Mouse (Mus musculus) heart, postnatal 4 days (tissue): Measurements from ENCODE around the gene Vmn1r46. TPM values are rescaled to one million over a fixed set of nuclear protein-coding genes. Genes with fewer than 3 reads are reported as not detected.
"Not testable (repeated sequence)": the region's sequence is repeated elsewhere in the genome, so short reads cannot be mapped to it uniquely, and the experiment has no call there.

ENCODE experiments used
- DNase-seq: peaks from one replicate; pipeline ENCODE4 v3.0.0; 2021
- total RNA-seq, 2 experiments: library from RNA; stranded (reverse); gene quantifications; 2 replicates each; pipeline ENCODE4 v1.2.3; 2021

Vmn1r46 gene
- total RNA-seq, result not detected

GRCm38 (mm10) chr6:89969013-89969412, at the start of gene Vmn1r46:
TSS of gene Vmn1r46 (plus strand) at chr6:89969313.
- no peak for DNase-seq

- DNase-seq, result not testable (repeated sequence)
Measured at GRCm38 (mm10) chr6:89940498-89940897, 28.6 kb upstream of the Vmn1r46 start, which contains the start of gene Vmn1r45. TSS of gene Vmn1r45 (minus strand) at chr6:89940598.

- DNase-seq, result no peak
Measured at GRCm38 (mm10) chr6:89940926-89941325, 28.2 kb upstream of the Vmn1r46 start.

- DNase-seq, result no peak
Measured at GRCm38 (mm10) chr6:89953556-89953955, 15.6 kb upstream of the Vmn1r46 start.

- no peak for DNase-seq
Measured at GRCm38 (mm10) chr6:89966341-89966740, 2.8 kb upstream of the Vmn1r46 start.

GRCm38 (mm10) chr6:89985989-89986388, 16.9 kb downstream of the Vmn1r46 start:
- DNase-seq, result no peak

- DNase-seq, result not testable (repeated sequence)
Measured at GRCm38 (mm10) chr6:90015847-90016246, 46.7 kb downstream of the Vmn1r46 start, which contains the start of gene Vmn1r47. TSS of gene Vmn1r47 (plus strand) at chr6:90016147.

Other genes with a start within 250 kb of the Vmn1r46 start
- not detected for gene Vmn1r41, start 228.5 kb upstream of the Vmn1r46 start, total RNA-seq
- gene Vmn1r42, start 92.9 kb upstream of the Vmn1r46 start, total RNA-seq, result not detected
- not detected for gene Vmn1r43, start 92.9 kb upstream of the Vmn1r46 start, total RNA-seq
- not detected for gene Vmn1r44, start 85.7 kb upstream of the Vmn1r46 start, total RNA-seq
- gene Vmn1r45, start 28.7 kb upstream of the Vmn1r46 start, total RNA-seq, result not detected
- gene Vmn1r47, start 46.8 kb downstream of the Vmn1r46 start, total RNA-seq, result not detected
- gene Vmn1r48, start 67.5 kb downstream of the Vmn1r46 start, total RNA-seq, result not detected
- not detected for gene Vmn1r49, start 109.2 kb downstream of the Vmn1r46 start, total RNA-seq
- not detected for gene Vmn1r50, start 132.1 kb downstream of the Vmn1r46 start, total RNA-seq
- not detected for gene Vmn1r51, start 153.3 kb downstream of the Vmn1r46 start, total RNA-seq
- not detected for gene Vmn1r52, start 205.5 kb downstream of the Vmn1r46 start, total RNA-seq
- not detected for gene V1ra8, start 233.5 kb downstream of the Vmn1r46 start, total RNA-seq